ENCODE assay signal across 16 mouse cellular contexts in genomic region chr5:127800907-127801306, GRCm38 (mm10).
A peak's percentile ranks its signal among the peaks of the same experiment; 100 is the strongest.
DNase-seq lines count a peak whose midpoint lies in the region; ATAC-seq and TF ChIP-seq lines count a peak whose summit lies in the region.
"Had no signal": no experiment of that assay in that cellular context is flagged by ENCODE, and none has a peak within 500 bp of the region (broad histone marks: within the 10 kb centered on the region; RNA-seq: fewer than 3 reads in every experiment).

No protein-coding gene starts in this region.

- TF ChIP-seq EP300 in lung, postnatal 0 days (IDR thresholded peaks at IDR 0.05): no peak

- intact Hi-C loops in gastrocnemius, postnatal 14 days (cut with DNase I; ENCODE audit: low total_unique reads): no loop called here

- H3K27ac ChIP-seq in hindbrain, embryonic 14.5 days: no peak overlapping the region
- H3K27ac ChIP-seq in hindbrain, embryonic 10.5 days: no peak overlapping the region
- H3K27ac ChIP-seq in lung, postnatal 0 days (ENCODE audit: low read length): no peak overlapping the region
- H3K27ac ChIP-seq: embryonic facial prominence, embryonic 15.5 days; limb, embryonic 12.5 days had no signal

- H3K27me3 ChIP-seq in hindbrain, embryonic 14.5 days (ENCODE audit: control insufficient read depth, insufficient read depth, low read length): no peaks in the 10 kb centered on the region
- H3K27me3 ChIP-seq in hindbrain, embryonic 10.5 days (ENCODE audit: insufficient read depth, poor library complexity, severe bottlenecking): 0 out of 2 replicates have a peak, but pooled peaks cover 5% of the 10 kb centered on the region
- H3K27me3 ChIP-seq in lung, postnatal 0 days (replicated peaks; ENCODE audit: insufficient read depth, low read length): no peaks in the 10 kb centered on the region
- H3K27me3 ChIP-seq: embryonic facial prominence, embryonic 15.5 days; limb, embryonic 12.5 days had no signal

- no peak overlapping the region for H3K9ac ChIP-seq in hindbrain, embryonic 14.5 days
- H3K9ac ChIP-seq in lung, postnatal 0 days (replicated peaks; ENCODE audit: low read depth): no peak overlapping the region
- H3K9ac ChIP-seq: embryonic facial prominence, embryonic 15.5 days; limb, embryonic 12.5 days had no signal

- no peak overlapping the region for H3K4me2 ChIP-seq in hindbrain, embryonic 14.5 days (replicated peaks)
- H3K4me2 ChIP-seq in lung, postnatal 0 days (replicated peaks; ENCODE audit: low read depth, low read length): no peak overlapping the region
- H3K4me2 ChIP-seq: embryonic facial prominence, embryonic 15.5 days; heart, embryonic 11.5 days; limb, embryonic 12.5 days had no signal

- peaks cover 5% of the 10 kb centered on the region for H3K4me1 ChIP-seq in hindbrain, embryonic 14.5 days (replicated peaks; ENCODE audit: control insufficient read depth, insufficient read depth, low read length)
- peaks cover 9% of the 10 kb centered on the region; the same call in 1 of the 2 replicates for H3K4me1 ChIP-seq in hindbrain, embryonic 10.5 days (replicated peaks)
- no peaks in the 10 kb centered on the region for H3K4me1 ChIP-seq in lung, postnatal 0 days (ENCODE audit: insufficient read depth, low read depth, low read length)
- H3K4me1 ChIP-seq: embryonic facial prominence, embryonic 15.5 days; limb, embryonic 12.5 days had no signal

- peak; percentile 37 for DNase-seq in hindbrain, embryonic 14.5 days (ENCODE audit: low spot score)
- no peak for DNase-seq in hindbrain, embryonic 10.5 days (ENCODE audit: low spot score)
- peak; percentile 21 for DNase-seq in lung, postnatal 0 days (ENCODE audit: low spot score)
- DNase-seq in lung, postnatal 4 days: no peak
- DNase-seq in brain, adult 2 months (ENCODE audit: low read depth, low spot score): peak; percentile 51
- peak; percentile 29 for DNase-seq in mesoderm, embryonic 11.5 days (ENCODE audit: low read depth, low spot score)
- no peak for DNase-seq in ovary, postnatal 14 days (ENCODE audit: low spot score)
- no peak for DNase-seq in gastrocnemius, postnatal 14 days
- DNase-seq: cerebellum, adult 9-11 months; gastrocnemius, postnatal 36 days; heart, postnatal 4 days; kidney, adult 8-10 months had no signal

- no peak for ATAC-seq in hindbrain, embryonic 14.5 days (ENCODE audit: low FRiP score)
- no peak for ATAC-seq in lung, postnatal 0 days
- ATAC-seq: forebrain, embryonic 16.5 days had no signal

- no peak overlapping the region for H3K4me3 ChIP-seq in hindbrain, embryonic 14.5 days (replicated peaks; ENCODE audit: low read length)
- no peak overlapping the region for H3K4me3 ChIP-seq in hindbrain, embryonic 10.5 days
- H3K4me3 ChIP-seq in lung, postnatal 0 days (ENCODE audit: low read depth, low read length): no peak overlapping the region
- H3K4me3 ChIP-seq: embryonic facial prominence, embryonic 15.5 days; limb, embryonic 12.5 days had no signal

- 38% methylated on average over 4 of the region's 4 CpGs for WGBS in hindbrain, embryonic 14.5 days
- 64% methylated on average over 4 of the region's 4 CpGs for WGBS in hindbrain, embryonic 10.5 days
- WGBS in lung, postnatal 0 days: 61% methylated on average over 4 of the region's 4 CpGs

- no peaks in the 10 kb centered on the region for H3K36me3 ChIP-seq in hindbrain, embryonic 14.5 days (replicated peaks; ENCODE audit: control insufficient read depth, insufficient read depth)
- no peaks in the 10 kb centered on the region for H3K36me3 ChIP-seq in hindbrain, embryonic 10.5 days
- no peaks in the 10 kb centered on the region for H3K36me3 ChIP-seq in lung, postnatal 0 days (ENCODE audit: insufficient read depth, low read length)
- H3K36me3 ChIP-seq: embryonic facial prominence, embryonic 15.5 days; limb, embryonic 12.5 days had no signal

- no peaks in the 10 kb centered on the region for H3K9me3 ChIP-seq in hindbrain, embryonic 14.5 days (ENCODE audit: control insufficient read depth, low read length)
- H3K9me3 ChIP-seq in hindbrain, embryonic 10.5 days: no peaks in the 10 kb centered on the region
- no peaks in the 10 kb centered on the region for H3K9me3 ChIP-seq in lung, postnatal 0 days (ENCODE audit: low read length)
- H3K9me3 ChIP-seq: embryonic facial prominence, embryonic 15.5 days; limb, embryonic 12.5 days had no signal

- peak; percentile 32 for TF ChIP-seq CTCF in lung, postnatal 0 days (IDR thresholded peaks at IDR 0.05)

Comparison
In these comparisons a context has a peak if more than half of its experiments do, and no peak if none do; other contexts are left out.
1. DNase-seq: peak in hindbrain, embryonic 14.5 days (single experiment), lung, postnatal 0 days (single experiment), brain, adult 2 months (single experiment) and mesoderm, embryonic 11.5 days (single experiment); none in hindbrain, embryonic 10.5 days (single experiment), lung, postnatal 4 days (0 of 2), ovary, postnatal 14 days (single experiment) and gastrocnemius, postnatal 14 days (single experiment).